Mouse (Mus musculus): ENCODE data around the gene Grsf1. TPM values are rescaled to one million over a fixed set of nuclear protein-coding genes. Genes with fewer than 3 reads are reported as not detected.

Grsf1 gene
- total RNA-seq (2017): 64.2 to 83.6 TPM (median 72.0 TPM) in 3 replicates

DNA sequence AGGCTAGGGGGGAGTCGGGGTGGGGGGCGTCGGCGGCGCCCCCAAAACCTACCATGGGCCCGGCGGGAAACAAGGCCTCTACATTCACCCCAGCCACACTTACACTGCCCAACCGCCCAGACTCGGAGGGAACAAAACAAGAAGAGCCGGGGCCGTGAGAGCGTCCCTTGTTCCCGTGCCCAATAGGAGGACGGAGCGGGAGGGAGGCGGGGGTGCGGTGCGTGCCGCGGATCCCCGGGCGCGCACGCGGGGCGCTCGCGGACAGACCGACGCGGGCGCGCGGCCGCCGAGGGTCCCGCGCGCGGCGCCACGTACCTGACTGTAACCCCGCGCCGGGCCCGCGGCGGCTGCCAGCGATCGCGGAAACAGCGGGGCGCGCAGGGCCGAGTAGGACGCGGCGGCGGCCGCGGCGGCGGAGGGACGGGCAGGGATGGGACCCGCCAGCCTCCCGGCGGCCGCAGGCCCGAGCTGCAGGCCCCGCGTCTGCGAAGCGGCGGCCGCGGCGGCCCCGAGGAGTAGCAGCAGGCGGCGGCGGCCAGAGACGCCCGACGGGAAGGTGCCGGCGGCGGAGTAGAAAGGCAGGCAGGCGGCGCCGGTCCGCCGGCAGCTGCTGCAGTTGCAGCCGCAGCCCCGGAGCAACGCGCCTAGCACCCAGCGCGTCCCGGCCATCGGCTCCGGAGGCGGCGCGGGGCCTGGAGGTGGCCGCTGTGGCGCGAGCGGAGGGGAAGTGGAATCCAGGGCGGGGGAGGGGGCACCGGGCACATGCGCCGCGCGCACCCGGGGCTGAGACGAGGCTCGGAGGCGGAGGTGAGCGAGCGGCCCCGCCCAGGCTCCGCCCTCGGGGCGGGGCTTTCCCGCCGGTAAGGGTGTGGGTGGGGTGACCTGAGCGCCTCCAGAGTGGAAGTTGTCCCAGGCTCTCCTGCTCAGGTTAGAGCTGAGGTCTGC is at the start of gene Grsf1:
Gene Grsf1 (minus strand): TSS at position 729 of the 945 bp plus-strand sequence.
- ATAC-seq (replicated peaks; ENCODE audit: insufficient number of reproducible peaks, low FRiP score, low TSS enrichment, poor library complexity, severe bottlenecking): peak; percentile 71

GRCm38 (mm10) chr5:88724030-88724429 is 48.1 kb upstream of the Grsf1 start:
- ATAC-seq (replicated peaks; ENCODE audit: insufficient number of reproducible peaks, low FRiP score, low TSS enrichment, poor library complexity, severe bottlenecking): no peak

DNA sequence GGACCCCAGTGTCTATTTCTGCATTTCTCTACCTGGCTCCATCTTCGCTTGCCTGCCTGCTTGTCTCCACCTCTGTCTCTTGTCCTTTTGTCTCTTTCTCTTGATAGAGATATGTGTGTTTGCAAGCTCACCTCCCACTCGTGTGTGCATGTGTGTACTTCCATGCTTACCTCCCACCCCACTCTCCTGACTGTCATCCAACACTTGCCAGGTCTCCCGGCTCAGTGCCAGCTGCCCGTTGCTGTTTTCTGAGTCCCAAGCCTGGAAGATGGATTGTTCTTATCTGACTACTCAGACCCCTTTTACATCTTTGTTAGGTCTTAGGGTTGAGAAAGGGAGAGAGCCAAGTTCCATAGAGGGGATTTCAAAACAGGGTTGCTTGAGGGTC is 46.2 kb upstream of the Grsf1 start:
- ATAC-seq (replicated peaks; ENCODE audit: insufficient number of reproducible peaks, low FRiP score, low TSS enrichment, poor library complexity, severe bottlenecking): no peak

DNA sequence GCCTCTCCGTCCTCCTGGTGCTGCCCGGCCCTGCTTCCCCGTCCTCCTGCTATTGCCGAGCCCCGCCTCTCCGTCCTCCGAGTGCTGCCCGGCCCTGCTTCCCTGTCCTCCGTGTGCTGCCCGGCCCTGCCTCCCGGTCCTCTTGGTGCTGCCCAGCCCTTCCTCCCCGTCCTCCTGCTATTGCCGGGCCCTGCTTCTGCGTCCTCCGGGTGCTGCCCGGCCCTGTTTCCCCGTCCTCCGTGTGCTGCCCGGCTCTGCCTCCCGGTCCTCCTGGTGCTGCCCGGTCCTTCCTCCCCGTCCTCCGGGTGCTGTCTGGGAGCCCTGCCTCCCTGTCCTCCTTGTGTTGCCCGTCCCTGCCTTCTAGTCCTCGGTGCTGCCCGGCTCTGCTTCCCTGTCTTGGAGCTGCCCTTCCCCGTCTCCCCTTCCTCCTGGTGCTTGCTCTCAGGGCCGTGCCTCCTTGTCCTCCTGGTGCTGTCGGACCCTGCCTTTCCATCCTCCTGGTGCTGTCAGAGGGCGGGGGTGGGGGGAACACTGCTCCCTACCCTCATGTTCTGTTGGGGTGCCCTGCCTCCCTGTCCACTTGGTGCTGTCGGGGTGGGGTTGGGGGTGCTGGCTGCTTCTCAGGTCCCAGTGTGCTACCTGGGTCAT is 45.7 kb upstream of the Grsf1 start:
- peak; percentile 48 for ATAC-seq (replicated peaks; ENCODE audit: insufficient number of reproducible peaks, low FRiP score, low TSS enrichment, poor library complexity, severe bottlenecking)

DNA sequence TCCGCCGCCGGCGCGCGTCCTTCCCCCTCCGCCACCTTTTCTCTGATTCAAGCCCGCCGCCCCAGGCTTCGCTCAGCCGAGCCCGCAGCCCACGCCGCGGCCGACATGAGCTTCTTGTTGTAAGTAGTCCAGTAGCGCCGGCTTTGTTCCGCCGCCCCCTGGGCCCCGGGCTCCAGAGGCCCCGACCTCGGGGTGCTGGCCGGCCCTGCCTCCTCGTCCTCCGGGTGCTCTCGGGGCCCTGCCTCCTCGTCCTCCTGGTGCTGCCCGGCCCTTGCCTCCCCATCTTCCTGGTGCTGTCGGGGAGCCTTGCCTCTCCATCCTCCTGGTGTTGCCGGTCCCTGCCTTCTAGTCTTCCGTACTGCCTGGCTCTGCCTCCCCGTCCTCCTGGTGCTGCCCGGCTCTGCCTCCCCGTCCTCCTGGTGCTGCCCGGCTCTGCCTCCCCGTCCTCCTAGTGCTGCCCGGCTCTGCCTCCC is 45.1 kb upstream of the Grsf1 start:
- peak; percentile 33; the same call in 1 of the 2 replicates for ATAC-seq (replicated peaks; ENCODE audit: insufficient number of reproducible peaks, low FRiP score, low TSS enrichment, poor library complexity, severe bottlenecking)

DNA sequence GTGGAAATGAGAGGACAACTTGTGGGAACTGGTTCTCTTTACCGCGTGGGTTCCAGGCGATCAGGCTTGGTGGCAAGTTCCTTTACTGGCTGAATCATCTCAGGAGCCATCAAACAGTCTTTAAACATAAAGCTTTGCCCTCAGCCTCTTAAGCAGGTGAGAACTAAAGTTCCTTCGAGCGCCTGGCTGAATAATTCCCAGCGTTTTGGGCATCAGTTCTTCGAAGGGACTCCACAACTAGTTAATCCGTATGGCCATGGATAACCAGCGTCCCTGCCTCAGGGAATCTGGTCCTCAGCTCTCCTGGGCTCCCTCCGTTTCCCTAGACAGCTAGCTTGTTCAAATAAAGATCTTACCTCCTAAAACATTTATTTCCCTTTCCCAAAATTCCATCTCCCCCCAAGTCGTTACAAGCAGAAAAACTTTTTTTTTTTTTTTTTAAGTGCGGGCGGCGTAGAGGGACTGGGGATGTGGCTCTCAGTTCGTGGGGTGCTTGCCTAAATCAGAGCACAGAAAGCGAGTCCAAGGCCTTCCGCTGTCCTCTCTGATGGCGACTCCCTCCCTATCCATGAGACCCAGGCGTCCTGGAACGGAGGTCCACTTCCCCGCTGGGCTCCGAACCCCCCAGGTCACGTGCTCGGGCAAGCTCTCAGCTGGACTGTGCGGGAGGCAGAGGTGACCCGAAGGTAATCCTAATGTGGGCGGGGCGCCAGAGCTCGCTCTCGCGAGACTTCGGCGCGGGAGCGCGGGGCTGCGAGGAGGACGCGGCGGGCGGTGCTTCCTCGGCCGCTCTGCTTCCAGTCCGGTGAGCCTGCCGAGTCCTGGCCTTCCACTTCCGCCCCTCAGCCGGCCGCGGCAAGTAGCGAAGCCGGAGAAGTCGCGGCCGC is 44.4 kb upstream of the Grsf1 start, which contains the start of gene Mob1b:
Gene Mob1b (plus strand): TSS at position 740 of the 887 bp plus-strand sequence.
- peak; percentile 89 for ATAC-seq (replicated peaks; ENCODE audit: insufficient number of reproducible peaks, low FRiP score, low TSS enrichment, poor library complexity, severe bottlenecking)

- ATAC-seq (replicated peaks; ENCODE audit: insufficient number of reproducible peaks, low FRiP score, low TSS enrichment, poor library complexity, severe bottlenecking): no peak
Observed at GRCm38 (mm10) chr5:88716983-88717382, 41.0 kb upstream of the Grsf1 start.

DNA sequence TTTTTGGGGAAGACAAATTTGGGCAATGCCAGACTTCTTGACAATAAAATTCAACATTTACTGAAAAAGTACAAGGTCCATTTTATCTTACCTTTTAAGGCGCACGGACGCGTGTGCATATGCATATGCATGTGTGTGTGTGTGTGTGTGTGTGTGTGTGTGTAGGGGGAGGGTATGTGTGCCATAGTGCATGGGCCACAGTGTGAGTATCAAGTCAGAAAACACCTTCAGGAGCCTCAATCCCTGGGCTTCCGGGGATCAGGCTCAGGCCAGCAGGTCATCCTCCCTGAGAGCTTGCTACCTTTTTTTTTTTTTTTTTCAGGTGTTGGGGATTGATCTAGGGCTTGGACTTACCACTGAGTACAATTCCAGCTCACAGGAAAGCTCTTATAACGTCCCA is 36.4 kb upstream of the Grsf1 start:
- no peak for ATAC-seq (replicated peaks; ENCODE audit: insufficient number of reproducible peaks, low FRiP score, low TSS enrichment, poor library complexity, severe bottlenecking)

GRCm38 (mm10) chr5:88711618-88712224 is 35.8 kb upstream of the Grsf1 start:
- ATAC-seq (replicated peaks; ENCODE audit: insufficient number of reproducible peaks, low FRiP score, low TSS enrichment, poor library complexity, severe bottlenecking): no peak

DNA sequence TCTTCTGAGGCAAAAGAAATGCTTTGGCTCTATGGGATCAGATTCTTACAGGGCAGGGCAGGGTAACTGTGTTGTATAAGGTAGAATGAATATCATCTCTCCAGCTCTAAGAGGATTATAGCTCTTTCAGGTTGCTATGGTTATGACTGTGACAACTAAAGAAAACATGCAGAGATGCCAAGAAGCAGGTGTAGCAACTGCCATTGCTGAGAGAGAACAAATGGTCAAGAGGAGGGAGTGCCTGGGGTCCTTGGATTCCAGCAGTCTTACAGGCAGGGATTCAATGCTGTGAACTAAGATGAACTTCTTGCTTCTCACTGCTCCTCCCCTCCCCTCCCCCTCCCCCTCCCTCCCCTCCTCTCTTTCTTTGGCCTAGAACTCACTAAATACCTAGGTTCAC is 35.2 kb upstream of the Grsf1 start:
- no peak for ATAC-seq (replicated peaks; ENCODE audit: insufficient number of reproducible peaks, low FRiP score, low TSS enrichment, poor library complexity, severe bottlenecking)

- no peak for ATAC-seq (replicated peaks; ENCODE audit: insufficient number of reproducible peaks, low FRiP score, low TSS enrichment, poor library complexity, severe bottlenecking)
Observed at GRCm38 (mm10) chr5:88703551-88703950, 27.6 kb upstream of the Grsf1 start.

- ATAC-seq (replicated peaks; ENCODE audit: insufficient number of reproducible peaks, low FRiP score, low TSS enrichment, poor library complexity, severe bottlenecking): no peak
Observed at GRCm38 (mm10) chr5:88702041-88702440, 26.1 kb upstream of the Grsf1 start.

DNA sequence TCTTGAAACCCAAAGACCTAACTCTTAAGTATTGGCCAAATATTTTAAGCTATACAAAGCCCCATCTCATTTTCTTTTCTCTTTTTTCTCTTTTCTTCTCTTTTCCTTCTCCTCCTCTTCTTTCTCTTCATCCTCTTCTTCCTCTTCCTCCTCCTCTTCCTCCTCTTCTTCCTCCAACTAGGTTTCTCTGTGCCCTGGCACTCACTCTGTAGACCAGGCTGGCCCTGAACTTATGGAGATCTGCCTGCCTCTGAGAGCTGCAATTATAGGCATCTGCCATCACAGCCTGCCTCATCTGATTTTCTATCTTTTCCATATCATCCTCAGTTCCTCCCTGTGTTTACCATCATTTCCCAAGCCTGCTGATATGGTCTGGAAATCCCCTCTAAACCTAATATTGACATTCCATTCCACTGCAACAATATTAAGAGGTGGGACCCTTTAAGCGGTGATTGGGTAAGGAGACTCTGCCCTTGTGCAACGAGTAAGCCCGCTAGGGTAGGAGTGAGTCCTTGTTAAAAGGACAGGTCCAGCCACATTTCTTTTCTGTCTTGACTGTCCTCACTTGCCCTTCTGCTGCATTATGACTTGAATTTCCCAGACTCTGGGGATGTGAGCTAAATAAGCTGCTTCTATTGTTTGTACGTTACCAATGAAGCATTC is 23.4 kb upstream of the Grsf1 start:
- no peak for ATAC-seq (replicated peaks; ENCODE audit: insufficient number of reproducible peaks, low FRiP score, low TSS enrichment, poor library complexity, severe bottlenecking)

GRCm38 (mm10) chr5:88697291-88697690 is 21.3 kb upstream of the Grsf1 start:
- ATAC-seq (replicated peaks; ENCODE audit: insufficient number of reproducible peaks, low FRiP score, low TSS enrichment, poor library complexity, severe bottlenecking): no peak

- ATAC-seq (replicated peaks; ENCODE audit: insufficient number of reproducible peaks, low FRiP score, low TSS enrichment, poor library complexity, severe bottlenecking): no peak
Observed at GRCm38 (mm10) chr5:88693057-88693456, 17.1 kb upstream of the Grsf1 start.

DNA sequence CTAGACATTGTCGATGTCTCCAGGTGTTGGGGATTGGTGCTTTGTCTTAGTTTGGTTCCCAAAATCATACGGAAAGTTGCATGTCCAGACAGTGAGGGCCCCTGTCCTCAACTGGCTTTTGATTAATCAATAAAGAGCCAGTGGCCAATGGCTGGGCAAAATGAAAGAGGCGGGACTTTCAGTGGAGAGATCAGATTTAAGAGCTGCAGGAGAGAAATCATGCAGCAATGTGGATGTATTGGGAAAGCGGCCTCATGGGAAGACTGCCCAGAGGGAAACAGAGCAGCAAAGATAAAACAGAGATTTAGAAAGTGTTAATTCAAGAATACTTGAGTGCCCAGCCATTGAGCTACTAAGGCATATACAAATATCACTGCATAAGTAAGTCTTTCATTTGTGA is 16.6 kb upstream of the Grsf1 start:
- ATAC-seq (replicated peaks; ENCODE audit: insufficient number of reproducible peaks, low FRiP score, low TSS enrichment, poor library complexity, severe bottlenecking): no peak

DNA sequence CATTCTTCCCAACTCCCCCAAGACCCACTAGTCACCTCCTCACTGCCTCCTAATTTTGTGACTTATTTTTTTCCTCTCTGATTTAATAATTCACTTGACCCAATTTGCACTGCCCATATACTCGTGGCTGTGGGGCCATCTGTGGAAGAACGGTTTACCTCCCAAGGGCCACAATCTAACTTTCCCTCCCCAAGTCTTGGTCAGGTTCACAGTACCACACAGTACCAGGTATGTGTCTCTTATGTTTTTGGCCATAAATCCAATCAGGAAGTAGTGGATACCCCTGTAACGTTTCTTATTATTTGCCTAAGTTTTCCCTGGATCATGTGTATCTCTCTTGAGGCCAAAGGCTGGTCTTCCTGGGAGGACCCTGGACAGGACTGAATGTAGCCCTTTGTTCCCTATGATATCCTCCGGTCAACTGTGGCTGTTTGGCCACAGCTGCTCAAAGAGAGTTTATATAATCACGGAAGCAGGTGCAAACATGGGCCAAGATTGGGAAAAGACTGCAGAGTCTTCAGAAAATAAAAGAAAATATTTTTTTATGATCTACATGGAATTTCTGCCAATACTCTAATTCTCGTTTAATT is 15.6 kb upstream of the Grsf1 start:
- ATAC-seq (replicated peaks; ENCODE audit: insufficient number of reproducible peaks, low FRiP score, low TSS enrichment, poor library complexity, severe bottlenecking): no peak
